Mouse (Mus musculus) lung, postnatal 0 days (tissue): ENCODE measurements around the gene Gm10778. TPM values are rescaled to one million over a fixed set of nuclear protein-coding genes. Genes with fewer than 3 reads are reported as not detected.
A peak's percentile ranks its signal among the peaks of the same experiment; 100 is the strongest.
"Not testable (repeated sequence)": the region's sequence is repeated elsewhere in the genome, so short reads cannot be mapped to it uniquely, and the experiment has no call there.

Source experiments
- ATAC-seq: fragments of 200-750 bp; cut with Nextera tagmentation; 2 replicates; pipeline ENCODE4 v1.8.0; 2017; ENCODE audit warnings: moderate library complexity
- DNase-seq: peaks from one replicate; pipeline ENCODE4 v3.0.0-alpha.2; 2016; ENCODE audit warnings: low spot score
- H3K27ac ChIP-seq: fragments of 300-500 bp; sonication (generic); 2 replicates; pipeline ENCODE4 v1.5.1; 2014; ENCODE audit warnings: antibody characterized with exemption, mild to moderate bottlenecking, low read length, mixed read lengths
- H3K27me3 ChIP-seq: fragments of 300-500 bp; sonication (generic); replicated peaks from 2 replicates; pipeline ENCODE4 v1.6.1; 2014; ENCODE audit warnings: low read length, mixed read lengths; ENCODE audit not compliant: insufficient read depth
- H3K36me3 ChIP-seq: fragments of 300-500 bp; sonication (generic); 2 replicates; pipeline ENCODE4 v1.6.1; 2014; ENCODE audit warnings: low read length, mixed read lengths; ENCODE audit not compliant: insufficient read depth
- H3K4me1 ChIP-seq: fragments of 300-500 bp; sonication (generic); 2 replicates; pipeline ENCODE4 v1.6.1; 2014; ENCODE audit warnings: antibody characterized with exemption, low read depth, low read length, mixed read lengths; ENCODE audit not compliant: insufficient read depth
- H3K4me2 ChIP-seq: fragments of 300-500 bp; sonication (generic); replicated peaks from 2 replicates; pipeline ENCODE4 v1.6.1; 2014; ENCODE audit warnings: low read depth, mild to moderate bottlenecking, low read length, moderate library complexity, mixed read lengths
- H3K4me3 ChIP-seq: fragments of 300-500 bp; sonication (generic); 2 replicates; pipeline ENCODE4 v1.5.1; 2014; ENCODE audit warnings: low read depth, low read length
- H3K9ac ChIP-seq: fragments of 300-500 bp; sonication (generic); replicated peaks from 2 replicates; pipeline ENCODE4 v1.6.1; 2014; ENCODE audit warnings: low read depth, mild to moderate bottlenecking
- H3K9me3 ChIP-seq: fragments of 300-500 bp; sonication (generic); 2 replicates; pipeline ENCODE4 v1.6.1; 2016; ENCODE audit warnings: low read length, mixed read lengths
- CTCF ChIP-seq: IDR thresholded peaks from 2 replicates; pipeline ENCODE4 v1.5.1; 2016; ENCODE audit warnings: antibody characterized with exemption, mild to moderate bottlenecking
- EP300 ChIP-seq: IDR thresholded peaks from 2 replicates; pipeline ENCODE4 v1.6.1; 2016; ENCODE audit warnings: antibody characterized with exemption, mild to moderate bottlenecking, control low read depth
- WGBS: fragments of 180-500 bp; shearing (Covaris S2); extraction: QIAGEN DNeasy Blood & Tissue Kit; methylation state at CpG from one replicate; pipeline ENCODE4 v1.1.7; 2014; 5-methylcytosine and 5-hydroxymethylcytosine counted together
- polyA plus RNA-seq: library from polyadenylated mRNA; unstranded; fragments of >200 nt; fragmentation: Nextera tagmentation; extraction: Ambion mirVana; gene quantifications from 2 replicates; pipeline ENCODE4 v1.2.1, GENCODE M21; 2015

Gene Gm10778
- polyA plus RNA-seq, 1 experiment from 2014 or later: 2.9 TPM

GRCm38 (mm10) chr10:81626994-81627835 is 21.6 kb upstream of the Gm10778 start, which contains the start of gene Sirt6:
Gene Sirt6 (minus strand): TSS chr10:81627797.
- Histone ChIP-seq H3K4me3 (peak within 1 kb of the TSS; percentile 66), H3K9me3 (no peaks in the 10 kb centered on the region), H3K27me3 (no peaks in the 10 kb centered on the region), H3K27ac (peak within 1 kb of the TSS; percentile 92), H3K4me2 (peak within 1 kb of the TSS; percentile 78), H3K4me1 (peaks cover 13% of the 10 kb centered on the region), H3K9ac (peak within 1 kb of the TSS; percentile 30), H3K36me3 (peaks cover 5% of the 10 kb centered on the region; the same call in 1 of the 2 replicates)
- peak; percentile 99 for DNase-seq
- ATAC-seq: peak; percentile 95
- TF ChIP-seq EP300 (peak; percentile 71), CTCF (no peak)
- WGBS: 6% methylated on average over 39 of the region's 40 CpGs

- no peaks in the 10 kb centered on the region for H3K9me3 ChIP-seq
- peaks cover 13% of the 10 kb centered on the region for H3K4me1 ChIP-seq
- H3K9ac ChIP-seq: peak overlapping the region; percentile 30
- ATAC-seq (peak; percentile 29), DNase-seq (no peak)
- H3K27me3 ChIP-seq: no peaks in the 10 kb centered on the region
- peak overlapping the region; percentile 78 for H3K4me2 ChIP-seq
- 0 out of 2 replicates have a peak, but pooled peaks cover 3% of the 10 kb centered on the region for H3K36me3 ChIP-seq
- H3K4me3 ChIP-seq: peak overlapping the region; percentile 66
- TF ChIP-seq CTCF (no peak), EP300 (no peak)
- 36% methylated on average over 7 of the region's 7 CpGs for WGBS
- H3K27ac ChIP-seq: peak overlapping the region; percentile 92
Observed at GRCm38 (mm10) chr10:81627836-81628220, 21.0 kb upstream of the Gm10778 start.

- WGBS: 73% methylated on average over 15 of the region's 16 CpGs
- peak within 1 kb of the TSS; percentile 78 for H3K4me2 ChIP-seq
- H3K9ac ChIP-seq: peak within 1 kb of the TSS; percentile 30
- H3K4me3 ChIP-seq: peak within 1 kb of the TSS; percentile 66
- 0 out of 2 replicates have a peak, but pooled peaks cover 3% of the 10 kb centered on the region for H3K36me3 ChIP-seq
- H3K27me3 ChIP-seq: no peaks in the 10 kb centered on the region
- peaks cover 13% of the 10 kb centered on the region for H3K4me1 ChIP-seq
- TF ChIP-seq EP300: no peak
- no peak for TF ChIP-seq CTCF
- H3K9me3 ChIP-seq: no peaks in the 10 kb centered on the region
- no peak for DNase-seq
- H3K27ac ChIP-seq: peak within 1 kb of the TSS; percentile 92
- ATAC-seq: no peak
Observed at GRCm38 (mm10) chr10:81628390-81628789, 20.5 kb upstream of the Gm10778 start, which contains the start of gene Ankrd24. Gene Ankrd24 (plus strand): TSS chr10:81628540.

GRCm38 (mm10) chr10:81633253-81634099 is 15.4 kb upstream of the Gm10778 start:
- H3K9me3 ChIP-seq: no peaks in the 10 kb centered on the region
- peak overlapping the region; percentile 38 for H3K4me3 ChIP-seq
- H3K4me1 ChIP-seq: peaks cover 3% of the 10 kb centered on the region; the same call in 1 of the 2 replicates
- peak overlapping the region; percentile 36; the same call in 1 of the 2 replicates for H3K9ac ChIP-seq
- H3K36me3 ChIP-seq: no peaks in the 10 kb centered on the region
- H3K27me3 ChIP-seq: no peaks in the 10 kb centered on the region
- ATAC-seq (peak; percentile 97), DNase-seq (peak; percentile 93)
- peak overlapping the region; percentile 81 for H3K4me2 ChIP-seq
- H3K27ac ChIP-seq: no peak overlapping the region; the same call in 1 of the 2 replicates
- TF ChIP-seq CTCF (no peak), EP300 (no peak)
- 3% methylated on average over 32 of the region's 37 CpGs for WGBS

- Histone ChIP-seq H3K9me3 (no peaks in the 10 kb centered on the region), H3K4me2 (no peak overlapping the region), H3K27ac (no peak overlapping the region), H3K4me3 (no peak overlapping the region), H3K4me1 (peaks cover 3% of the 10 kb centered on the region; the same call in 1 of the 2 replicates), H3K9ac (no peak overlapping the region), H3K27me3 (no peaks in the 10 kb centered on the region), H3K36me3 (no peaks in the 10 kb centered on the region)
- DNase-seq (no peak), ATAC-seq (no peak)
- WGBS: 26% methylated on average over 7 of the region's 8 CpGs
- TF ChIP-seq EP300: no peak
- TF ChIP-seq CTCF: no peak
Observed at GRCm38 (mm10) chr10:81636338-81636737, 12.5 kb upstream of the Gm10778 start.

GRCm38 (mm10) chr10:81638101-81638500 is 10.8 kb upstream of the Gm10778 start:
- 68% methylated on average over 6 of the region's 6 CpGs for WGBS
- H3K4me2 ChIP-seq: no peak overlapping the region
- H3K4me3 ChIP-seq: no peak overlapping the region
- DNase-seq: no peak
- TF ChIP-seq CTCF (no peak), EP300 (no peak)
- H3K36me3 ChIP-seq: no peaks in the 10 kb centered on the region
- H3K27ac ChIP-seq: no peak overlapping the region
- no peak for ATAC-seq
- peaks cover 8% of the 10 kb centered on the region; the same call in 1 of the 2 replicates for H3K4me1 ChIP-seq
- H3K9ac ChIP-seq: no peak overlapping the region
- H3K27me3 ChIP-seq: no peaks in the 10 kb centered on the region
- no peaks in the 10 kb centered on the region for H3K9me3 ChIP-seq

GRCm38 (mm10) chr10:81640825-81641224 is 8.0 kb upstream of the Gm10778 start:
- WGBS: 33% methylated on average over 4 of the region's 4 CpGs
- H3K36me3 ChIP-seq, H3K4me3 ChIP-seq, H3K9me3 ChIP-seq, ATAC-seq, H3K4me1 ChIP-seq, H3K9ac ChIP-seq, H3K27me3 ChIP-seq, H3K4me2 ChIP-seq, H3K27ac ChIP-seq: not testable (repeated sequence)
- peak; percentile 38 for DNase-seq
